Mouse (Mus musculus) embryonic fibroblast, embryonic 13.5 days (primary cell): ENCODE measurements around the gene Ints2.

Experiments used
- CTCF ChIP-seq: IDR thresholded peaks from 2 replicates; pipeline ENCODE4 v1.5.1; 2011; ENCODE audit warnings: mild to moderate bottlenecking, control low read depth, low read length, moderate library complexity, borderline replicate concordance; ENCODE audit not compliant: insufficient read depth
- POLR2A ChIP-seq: IDR thresholded peaks from 2 replicates; pipeline ENCODE4 v1.6.1; 2011; ENCODE audit warnings: low read depth, mild to moderate bottlenecking, control low read depth, low read length, moderate library complexity

GRCm38 (mm10) chr11:86231781-86232350 is 25.5 kb downstream of the Ints2 start:
- TF ChIP-seq CTCF (no peak), POLR2A (no peak)
